Mouse (Mus musculus): ENCODE data around the gene Tada2b. TPM values are rescaled to one million over a fixed set of nuclear protein-coding genes. Genes with fewer than 3 reads are reported as not detected.
A peak's percentile ranks its signal among the peaks of the same experiment; 100 is the strongest.

Gene Tada2b
- 17.2 and 17.3 TPM in 2 replicates for polyA plus RNA-seq (2012; rRNA removed)

- H3K4me3 ChIP-seq (ENCODE audit: insufficient read depth, low read length): peak within 1 kb of the TSS; percentile 99
- H3K27ac ChIP-seq (ENCODE audit: insufficient read depth, low read length): no peak within 1 kb of the TSS
- peaks cover 17% of the 10 kb centered on the region for H3K4me1 ChIP-seq (ENCODE audit: control insufficient read depth, insufficient read depth, low read length)
- peak; percentile 26; the same call in 1 of the 2 replicates for TF ChIP-seq POLR2A (IDR thresholded peaks at IDR 0.05; ENCODE audit: extremely low read depth, insufficient read depth, low read length)
- no peak for TF ChIP-seq CTCF (IDR thresholded peaks at IDR 0.05; ENCODE audit: extremely low read depth, insufficient read depth, low read length)
Observed at GRCm38 (mm10) chr5:36484171-36484990, at the start of gene Tada2b, which contains the start of gene Ccdc96. Gene Tada2b, minus strand, starts transcription at chr5:36484285. Gene Ccdc96, plus strand, starts transcription at chr5:36484588.

- Histone ChIP-seq H3K27ac (ENCODE audit: insufficient read depth, low read length) (peak overlapping the region; percentile 87), H3K4me1 (ENCODE audit: control insufficient read depth, insufficient read depth, low read length) (peaks cover 14% of the 10 kb centered on the region), H3K4me3 (ENCODE audit: insufficient read depth, low read length) (peak overlapping the region; percentile 93)
- TF ChIP-seq POLR2A (IDR thresholded peaks at IDR 0.05; ENCODE audit: extremely low read depth, insufficient read depth, low read length): peak; percentile 68; the same call in 1 of the 2 replicates
- TF ChIP-seq CTCF (IDR thresholded peaks at IDR 0.05; ENCODE audit: extremely low read depth, insufficient read depth, low read length): no peak
Observed at GRCm38 (mm10) chr5:36530129-36530751, 46.2 kb upstream of the Tada2b start.

- H3K27ac ChIP-seq (ENCODE audit: insufficient read depth, low read length): no peak overlapping the region
- TF ChIP-seq CTCF (IDR thresholded peaks at IDR 0.05; ENCODE audit: extremely low read depth, insufficient read depth, low read length) (no peak), POLR2A (IDR thresholded peaks at IDR 0.05; ENCODE audit: extremely low read depth, insufficient read depth, low read length) (no peak)
- peaks cover 14% of the 10 kb centered on the region for H3K4me1 ChIP-seq (ENCODE audit: control insufficient read depth, insufficient read depth, low read length)
- peak overlapping the region; percentile 93 for H3K4me3 ChIP-seq (ENCODE audit: insufficient read depth, low read length)
Observed at GRCm38 (mm10) chr5:36529698-36530097, 45.6 kb upstream of the Tada2b start.

- Histone ChIP-seq H3K4me1 (ENCODE audit: control insufficient read depth, insufficient read depth, low read length) (peaks cover 14% of the 10 kb centered on the region), H3K27ac (ENCODE audit: insufficient read depth, low read length) (0 out of 2 replicates have a peak overlapping the region, but pooled peaks have one; percentile 41), H3K4me3 (ENCODE audit: insufficient read depth, low read length) (no peak overlapping the region)
- TF ChIP-seq CTCF (IDR thresholded peaks at IDR 0.05; ENCODE audit: extremely low read depth, insufficient read depth, low read length) (no peak), POLR2A (IDR thresholded peaks at IDR 0.05; ENCODE audit: extremely low read depth, insufficient read depth, low read length) (no peak)
Observed at GRCm38 (mm10) chr5:36526921-36527320, 42.8 kb upstream of the Tada2b start.

GRCm38 (mm10) chr5:36526274-36526673 is 42.2 kb upstream of the Tada2b start:
- TF ChIP-seq POLR2A (IDR thresholded peaks at IDR 0.05; ENCODE audit: extremely low read depth, insufficient read depth, low read length): no peak
- peak; percentile 47 for TF ChIP-seq CTCF (IDR thresholded peaks at IDR 0.05; ENCODE audit: extremely low read depth, insufficient read depth, low read length)

GRCm38 (mm10) chr5:36525216-36525615 is 41.1 kb upstream of the Tada2b start:
- TF ChIP-seq POLR2A (IDR thresholded peaks at IDR 0.05; ENCODE audit: extremely low read depth, insufficient read depth, low read length): no peak
- no peak for TF ChIP-seq CTCF (IDR thresholded peaks at IDR 0.05; ENCODE audit: extremely low read depth, insufficient read depth, low read length)
- H3K4me3 ChIP-seq (ENCODE audit: insufficient read depth, low read length): no peak overlapping the region
- H3K27ac ChIP-seq (ENCODE audit: insufficient read depth, low read length): no peak overlapping the region
- peaks cover 14% of the 10 kb centered on the region for H3K4me1 ChIP-seq (ENCODE audit: control insufficient read depth, insufficient read depth, low read length)

More at GRCm38 (mm10) chr5:36526274-36526673, 42.2 kb upstream of the Tada2b start:
- H3K4me1 ChIP-seq (ENCODE audit: control insufficient read depth, insufficient read depth, low read length): peaks cover 14% of the 10 kb centered on the region
- no peak overlapping the region for H3K4me3 ChIP-seq (ENCODE audit: insufficient read depth, low read length)
- 0 out of 2 replicates have a peak overlapping the region, but pooled peaks have one; percentile 41 for H3K27ac ChIP-seq (ENCODE audit: insufficient read depth, low read length)

GRCm38 (mm10) chr5:36523219-36523703 is 39.2 kb upstream of the Tada2b start:
- peaks cover 11% of the 10 kb centered on the region for H3K4me1 ChIP-seq (ENCODE audit: control insufficient read depth, insufficient read depth, low read length)
- no peak overlapping the region; the same call in 1 of the 2 replicates for H3K27ac ChIP-seq (ENCODE audit: insufficient read depth, low read length)
- no peak for TF ChIP-seq POLR2A (IDR thresholded peaks at IDR 0.05; ENCODE audit: extremely low read depth, insufficient read depth, low read length)
- no peak for TF ChIP-seq CTCF (IDR thresholded peaks at IDR 0.05; ENCODE audit: extremely low read depth, insufficient read depth, low read length)
- no peak overlapping the region for H3K4me3 ChIP-seq (ENCODE audit: insufficient read depth, low read length)

GRCm38 (mm10) chr5:36522782-36523181 is 38.7 kb upstream of the Tada2b start:
- Histone ChIP-seq H3K27ac (ENCODE audit: insufficient read depth, low read length) (no peak overlapping the region), H3K4me1 (ENCODE audit: control insufficient read depth, insufficient read depth, low read length) (peaks cover 10% of the 10 kb centered on the region), H3K4me3 (ENCODE audit: insufficient read depth, low read length) (no peak overlapping the region)
- TF ChIP-seq CTCF (IDR thresholded peaks at IDR 0.05; ENCODE audit: extremely low read depth, insufficient read depth, low read length): no peak
- TF ChIP-seq POLR2A (IDR thresholded peaks at IDR 0.05; ENCODE audit: extremely low read depth, insufficient read depth, low read length): no peak

- H3K27ac ChIP-seq (ENCODE audit: insufficient read depth, low read length): peak overlapping the region; percentile 70
- no peak for TF ChIP-seq POLR2A (IDR thresholded peaks at IDR 0.05; ENCODE audit: extremely low read depth, insufficient read depth, low read length)
- no peak for TF ChIP-seq CTCF (IDR thresholded peaks at IDR 0.05; ENCODE audit: extremely low read depth, insufficient read depth, low read length)
- peaks cover 4% of the 10 kb centered on the region for H3K4me1 ChIP-seq (ENCODE audit: control insufficient read depth, insufficient read depth, low read length)
Observed at GRCm38 (mm10) chr5:36519751-36520150, 35.7 kb upstream of the Tada2b start.

More at GRCm38 (mm10) chr5:36519751-36520150, 35.7 kb upstream of the Tada2b start:
- no peak overlapping the region for H3K4me3 ChIP-seq (ENCODE audit: insufficient read depth, low read length)
